Mouse (Mus musculus): Measurements from ENCODE around the gene Birc2. TPM values are rescaled to one million over a fixed set of nuclear protein-coding genes. Genes with fewer than 3 reads are reported as not detected.

Birc2 gene
- polyA plus RNA-seq, 1 experiment from 2014 or later, result 13.8 TPM

- H3K27ac ChIP-seq (ENCODE audit: low read depth), result peak overlapping the region; percentile 64; the same call in 1 of the 2 replicates
- 54% methylated on average over 1 of the region's 1 CpGs for WGBS (ENCODE audit: insufficient replicate concordance)
- no peaks in the 10 kb centered on the region for H3K27me3 ChIP-seq (ENCODE audit: insufficient read depth, low read length)
- no peak for ATAC-seq
- no peak overlapping the region for H3K4me2 ChIP-seq (ENCODE audit: low read depth, low read length)
- no peaks in the 10 kb centered on the region for H3K9me3 ChIP-seq (ENCODE audit: low read length)
- no peak for DNase-seq
- H3K4me1 ChIP-seq (ENCODE audit: insufficient read depth), result peaks cover 23% of the 10 kb centered on the region
- no peak overlapping the region for H3K4me3 ChIP-seq (ENCODE audit: low read depth, low read length)
- peaks cover 8% of the 10 kb centered on the region for H3K36me3 ChIP-seq (replicated peaks; ENCODE audit: insufficient read depth, low read length)
- TF ChIP-seq EP300 (IDR thresholded peaks at IDR 0.05; ENCODE audit: low read depth) (no peak), CTCF (IDR thresholded peaks at IDR 0.05; ENCODE audit: low read depth) (no peak)
- H3K9ac ChIP-seq (replicated peaks), result no peak overlapping the region
These were observed 52.2 kb downstream of the Birc2 start for GRCm38 (mm10) chr9:7784615-7785012.

DNA sequence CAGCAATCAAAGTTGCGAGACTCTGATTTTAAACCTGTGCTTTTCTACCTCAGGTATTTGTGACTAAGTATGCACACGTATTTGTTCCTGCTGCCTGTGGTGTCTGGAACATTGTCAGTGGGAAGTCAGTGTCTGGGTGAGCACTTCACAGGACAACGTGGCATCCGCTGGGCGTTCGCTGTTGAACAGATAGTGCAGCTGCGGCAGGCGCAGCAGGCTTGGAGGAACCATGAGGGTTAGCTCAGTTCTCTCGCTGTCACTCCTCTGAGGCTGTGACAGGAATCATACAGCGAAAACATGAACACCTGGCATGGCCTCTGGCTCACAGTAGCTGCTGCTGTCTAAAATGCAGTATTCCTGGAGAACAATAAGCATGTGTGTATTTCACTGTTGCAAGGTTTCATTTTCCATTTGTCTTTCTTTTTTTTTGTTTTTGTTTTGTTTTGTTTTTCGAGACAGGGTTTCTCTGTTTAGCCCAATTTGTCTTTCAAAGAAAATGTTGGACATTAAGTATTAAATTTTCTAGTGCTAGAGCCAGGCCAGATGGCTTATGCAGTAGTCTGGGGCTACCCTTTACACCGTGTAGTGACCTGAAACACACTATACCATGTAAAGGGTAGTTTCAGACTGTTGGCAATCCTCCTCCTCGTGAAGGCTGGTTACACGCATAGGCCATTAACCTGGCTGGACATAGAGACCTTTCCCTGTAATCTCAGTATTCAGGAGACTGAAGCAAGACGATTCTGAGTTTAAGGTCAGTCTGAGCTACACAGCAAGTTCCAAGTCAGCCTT, 52.8 kb downstream of the Birc2 start:
- no peak for DNase-seq
- H3K9ac ChIP-seq (replicated peaks), result no peak overlapping the region
- 75% methylated on average over 15 of the region's 15 CpGs for WGBS (ENCODE audit: insufficient replicate concordance)
- peak overlapping the region; percentile 64; the same call in 1 of the 2 replicates for H3K27ac ChIP-seq (ENCODE audit: low read depth)
- H3K4me1 ChIP-seq (ENCODE audit: insufficient read depth), result peaks cover 22% of the 10 kb centered on the region
- ATAC-seq, result 0 out of 2 replicates have a peak, but pooled peaks have one; percentile 8
- no peak for TF ChIP-seq CTCF (IDR thresholded peaks at IDR 0.05; ENCODE audit: low read depth)
- no peak for TF ChIP-seq EP300 (IDR thresholded peaks at IDR 0.05; ENCODE audit: low read depth)
- no peak overlapping the region for H3K4me2 ChIP-seq (ENCODE audit: low read depth, low read length)
- H3K36me3 ChIP-seq (replicated peaks; ENCODE audit: insufficient read depth, low read length), result peaks cover 8% of the 10 kb centered on the region
- H3K4me3 ChIP-seq (ENCODE audit: low read depth, low read length), result no peak overlapping the region
- H3K9me3 ChIP-seq (ENCODE audit: low read length), result no peaks in the 10 kb centered on the region
- no peaks in the 10 kb centered on the region for H3K27me3 ChIP-seq (ENCODE audit: insufficient read depth, low read length)

DNA sequence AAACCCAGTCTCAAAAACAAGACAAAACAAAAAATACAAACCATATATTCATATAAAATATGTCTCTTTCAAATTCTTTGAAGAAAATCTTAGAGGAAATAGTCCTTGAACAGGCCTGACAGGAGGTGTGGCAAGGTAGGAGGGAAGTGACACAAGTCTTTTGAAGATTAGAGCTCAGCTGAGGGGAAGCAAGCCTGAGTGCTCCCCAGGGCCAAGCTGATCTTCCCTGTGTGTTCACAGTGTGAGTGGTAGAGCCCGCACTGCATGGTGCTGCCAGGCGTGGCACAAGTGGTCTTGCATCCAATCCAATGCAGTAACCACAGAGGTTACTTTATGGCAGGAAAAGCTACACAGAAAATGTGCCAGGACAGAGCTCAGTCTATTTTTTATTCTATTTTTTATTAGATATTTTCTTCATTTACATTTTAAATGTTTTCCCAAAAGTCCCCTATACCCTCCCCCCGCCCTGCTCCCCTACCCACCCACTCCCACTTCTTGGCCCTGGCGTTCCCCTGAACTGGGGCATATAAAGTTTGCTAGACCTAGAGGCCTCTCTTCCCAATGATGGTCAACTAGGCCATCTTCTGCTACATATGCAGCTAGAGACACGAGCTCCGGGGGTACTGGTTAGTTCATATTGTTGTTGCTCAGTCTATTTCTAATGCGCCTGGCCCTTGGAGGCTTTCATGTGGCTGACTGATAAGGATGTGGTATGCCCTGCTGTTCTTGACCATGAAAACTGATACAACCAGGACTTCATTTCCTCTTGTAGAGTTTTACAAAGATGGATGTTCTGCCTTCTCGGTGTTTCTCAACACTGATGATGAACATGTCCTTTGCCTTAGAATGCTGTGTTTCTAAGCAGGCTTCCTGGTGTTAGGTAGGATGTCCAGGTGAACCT, 56.4 kb downstream of the Birc2 start:
- Histone ChIP-seq H3K4me2 (ENCODE audit: low read depth, low read length) (peak overlapping the region; percentile 20; the same call in 1 of the 2 replicates), H3K27ac (ENCODE audit: low read depth) (peak overlapping the region; percentile 52), H3K4me3 (ENCODE audit: low read depth, low read length) (no peak overlapping the region), H3K9me3 (ENCODE audit: low read length) (no peaks in the 10 kb centered on the region), H3K4me1 (ENCODE audit: insufficient read depth) (peaks cover 15% of the 10 kb centered on the region), H3K9ac (replicated peaks) (no peak overlapping the region), H3K36me3 (replicated peaks; ENCODE audit: insufficient read depth, low read length) (peaks cover 11% of the 10 kb centered on the region; the same call in 1 of the 2 replicates), H3K27me3 (ENCODE audit: insufficient read depth, low read length) (no peaks in the 10 kb centered on the region)
- TF ChIP-seq CTCF (IDR thresholded peaks at IDR 0.05; ENCODE audit: low read depth) (no peak), EP300 (IDR thresholded peaks at IDR 0.05; ENCODE audit: low read depth) (peak; percentile 69)
- peak; percentile 83 for ATAC-seq
- WGBS (ENCODE audit: insufficient replicate concordance), result 54% methylated on average over 8 of the region's 8 CpGs
- peak; percentile 45 for DNase-seq

DNA sequence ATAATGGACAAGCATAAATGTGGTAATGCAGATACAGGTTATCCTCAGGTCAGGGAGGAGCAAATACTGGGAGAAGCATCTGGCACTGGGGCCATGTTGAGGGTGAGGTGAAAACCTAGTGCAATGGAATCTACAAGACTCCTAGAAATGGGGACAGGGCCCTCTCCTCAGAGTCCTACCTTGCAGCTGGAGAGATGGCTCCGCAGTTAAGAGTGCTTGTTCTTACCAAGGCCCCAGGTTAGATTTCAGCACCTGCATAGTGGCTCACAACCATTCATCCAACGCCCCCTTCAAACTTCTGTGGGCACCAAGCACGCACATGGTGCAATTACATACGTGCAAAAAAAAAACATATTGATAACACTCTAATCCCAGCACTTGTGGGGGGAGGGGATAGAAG, 57.1 kb downstream of the Birc2 start:
- Histone ChIP-seq H3K36me3 (replicated peaks; ENCODE audit: insufficient read depth, low read length) (peaks cover 11% of the 10 kb centered on the region; the same call in 1 of the 2 replicates), H3K9me3 (ENCODE audit: low read length) (no peaks in the 10 kb centered on the region), H3K4me3 (ENCODE audit: low read depth, low read length) (no peak overlapping the region), H3K4me1 (ENCODE audit: insufficient read depth) (peaks cover 9% of the 10 kb centered on the region), H3K27me3 (ENCODE audit: insufficient read depth, low read length) (no peaks in the 10 kb centered on the region), H3K4me2 (ENCODE audit: low read depth, low read length) (no peak overlapping the region), H3K9ac (replicated peaks) (no peak overlapping the region), H3K27ac (ENCODE audit: low read depth) (no peak overlapping the region)
- DNase-seq, result no peak
- no peak for TF ChIP-seq EP300 (IDR thresholded peaks at IDR 0.05; ENCODE audit: low read depth)
- no peak for TF ChIP-seq CTCF (IDR thresholded peaks at IDR 0.05; ENCODE audit: low read depth)
- WGBS (ENCODE audit: insufficient replicate concordance), result 69% methylated on average over 4 of the region's 4 CpGs
- ATAC-seq, result no peak

DNA sequence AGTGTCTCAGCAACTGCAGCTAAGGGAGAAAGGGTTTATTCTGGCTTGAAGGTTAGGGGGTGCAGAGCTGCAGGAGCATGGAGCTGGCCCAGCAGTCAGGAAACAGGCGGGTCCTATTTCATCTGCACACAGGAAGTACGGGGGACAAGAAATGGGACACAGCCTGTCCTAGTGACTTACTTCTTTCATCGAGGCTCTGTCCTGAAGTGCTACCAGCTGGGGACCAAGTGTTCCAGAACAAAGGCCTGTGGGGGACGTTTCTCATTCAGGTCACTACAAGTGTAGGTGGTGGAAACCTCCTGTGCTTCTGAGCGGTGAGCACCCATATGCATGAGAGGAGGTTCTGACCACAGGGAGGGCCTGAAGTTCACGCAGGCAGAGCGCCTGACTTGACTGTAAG, 58.1 kb downstream of the Birc2 start:
- Histone ChIP-seq H3K27me3 (ENCODE audit: insufficient read depth, low read length) (no peaks in the 10 kb centered on the region), H3K9ac (replicated peaks) (no peak overlapping the region), H3K4me3 (ENCODE audit: low read depth, low read length) (no peak overlapping the region), H3K36me3 (replicated peaks; ENCODE audit: insufficient read depth, low read length) (peaks cover 15% of the 10 kb centered on the region), H3K27ac (ENCODE audit: low read depth) (no peak overlapping the region), H3K4me1 (ENCODE audit: insufficient read depth) (peaks cover 9% of the 10 kb centered on the region), H3K9me3 (ENCODE audit: low read length) (no peaks in the 10 kb centered on the region), H3K4me2 (ENCODE audit: low read depth, low read length) (no peak overlapping the region)
- TF ChIP-seq EP300 (IDR thresholded peaks at IDR 0.05; ENCODE audit: low read depth) (no peak), CTCF (IDR thresholded peaks at IDR 0.05; ENCODE audit: low read depth) (no peak)
- ATAC-seq (no peak), DNase-seq (no peak)
- WGBS (ENCODE audit: insufficient replicate concordance), result 76% methylated on average over 7 of the region's 7 CpGs

- TF ChIP-seq CTCF (IDR thresholded peaks at IDR 0.05; ENCODE audit: low read depth) (no peak), EP300 (IDR thresholded peaks at IDR 0.05; ENCODE audit: low read depth) (no peak)
- Histone ChIP-seq H3K27me3 (ENCODE audit: insufficient read depth, low read length) (no peaks in the 10 kb centered on the region), H3K9ac (replicated peaks) (no peak overlapping the region), H3K4me2 (ENCODE audit: low read depth, low read length) (no peak overlapping the region), H3K36me3 (replicated peaks; ENCODE audit: insufficient read depth, low read length) (peaks cover 25% of the 10 kb centered on the region), H3K4me3 (ENCODE audit: low read depth, low read length) (no peak overlapping the region), H3K27ac (ENCODE audit: low read depth) (no peak overlapping the region), H3K4me1 (ENCODE audit: insufficient read depth) (peaks cover 9% of the 10 kb centered on the region), H3K9me3 (ENCODE audit: low read length) (no peaks in the 10 kb centered on the region)
- ATAC-seq (no peak), DNase-seq (peak; percentile 49)
- WGBS (ENCODE audit: insufficient replicate concordance), result 41% methylated on average over 1 of the region's 1 CpGs
These were observed 59.2 kb downstream of the Birc2 start for GRCm38 (mm10) chr9:7777652-7778051.

All from liver, postnatal 0 days (tissue).